Mouse (Mus musculus): ENCODE measurements around the gene Bmper.

Gene Bmper

GRCm38 (mm10) chr9:23236635-23237279 lies 13.9 kb downstream of the Bmper start:
- no peak for DNase-seq

GRCm38 (mm10) chr9:23239011-23239410 lies 16.1 kb downstream of the Bmper start:
- DNase-seq, result no peak

GRCm38 (mm10) chr9:23242911-23243310 lies 20.0 kb downstream of the Bmper start:
- DNase-seq, result peak; percentile 31

GRCm38 (mm10) chr9:23243869-23244268 lies 21.0 kb downstream of the Bmper start:
- DNase-seq, result no peak

GRCm38 (mm10) chr9:23246389-23246788 lies 23.5 kb downstream of the Bmper start:
- no peak for DNase-seq

GRCm38 (mm10) chr9:23250026-23250425 lies 27.1 kb downstream of the Bmper start:
- DNase-seq, result peak; percentile 78

- no peak for DNase-seq
These were observed 28.1 kb downstream of the Bmper start for GRCm38 (mm10) chr9:23251001-23251400.

- no peak for DNase-seq
These were observed 30.7 kb downstream of the Bmper start for GRCm38 (mm10) chr9:23253624-23254023.

GRCm38 (mm10) chr9:23254237-23255214 lies 31.6 kb downstream of the Bmper start:
- DNase-seq, result peak; percentile 49

GRCm38 (mm10) chr9:23255841-23256240 lies 33.0 kb downstream of the Bmper start:
- DNase-seq, result no peak

GRCm38 (mm10) chr9:23256576-23256975 lies 33.7 kb downstream of the Bmper start:
- DNase-seq, result no peak

- no peak for DNase-seq
These were observed 39.0 kb downstream of the Bmper start for GRCm38 (mm10) chr9:23261834-23262233.

- no peak for DNase-seq
These were observed 40.0 kb downstream of the Bmper start for GRCm38 (mm10) chr9:23262851-23263250.

GRCm38 (mm10) chr9:23264471-23264870 lies 41.6 kb downstream of the Bmper start:
- DNase-seq, result no peak

- DNase-seq, result peak; percentile 75
These were observed 45.7 kb downstream of the Bmper start for GRCm38 (mm10) chr9:23268609-23269008.

GRCm38 (mm10) chr9:23269087-23269486 lies 46.2 kb downstream of the Bmper start:
- no peak for DNase-seq

GRCm38 (mm10) chr9:23276244-23276643 lies 53.4 kb downstream of the Bmper start:
- DNase-seq, result no peak

- DNase-seq, result no peak
These were observed 62.1 kb downstream of the Bmper start for GRCm38 (mm10) chr9:23284940-23285460.

GRCm38 (mm10) chr9:23293574-23293973 lies 70.7 kb downstream of the Bmper start:
- no peak for DNase-seq

GRCm38 (mm10) chr9:23295569-23295968 lies 72.7 kb downstream of the Bmper start:
- DNase-seq, result no peak

- no peak for DNase-seq
These were observed 74.8 kb downstream of the Bmper start for GRCm38 (mm10) chr9:23297491-23298170.

- DNase-seq, result no peak
These were observed 77.5 kb downstream of the Bmper start for GRCm38 (mm10) chr9:23300376-23300775.

- DNase-seq, result no peak
These were observed 82.8 kb downstream of the Bmper start for GRCm38 (mm10) chr9:23305681-23306080.
